Mouse (Mus musculus): Measurements from ENCODE around the gene Abcc2. TPM values are rescaled to one million over a fixed set of nuclear protein-coding genes. Genes with fewer than 3 reads are reported as not detected.
A peak's percentile ranks its signal among the peaks of the same experiment; 100 is the strongest.

The Abcc2 gene
- polyA plus RNA-seq, 1 experiment from 2014 or later, result not detected

DNA sequence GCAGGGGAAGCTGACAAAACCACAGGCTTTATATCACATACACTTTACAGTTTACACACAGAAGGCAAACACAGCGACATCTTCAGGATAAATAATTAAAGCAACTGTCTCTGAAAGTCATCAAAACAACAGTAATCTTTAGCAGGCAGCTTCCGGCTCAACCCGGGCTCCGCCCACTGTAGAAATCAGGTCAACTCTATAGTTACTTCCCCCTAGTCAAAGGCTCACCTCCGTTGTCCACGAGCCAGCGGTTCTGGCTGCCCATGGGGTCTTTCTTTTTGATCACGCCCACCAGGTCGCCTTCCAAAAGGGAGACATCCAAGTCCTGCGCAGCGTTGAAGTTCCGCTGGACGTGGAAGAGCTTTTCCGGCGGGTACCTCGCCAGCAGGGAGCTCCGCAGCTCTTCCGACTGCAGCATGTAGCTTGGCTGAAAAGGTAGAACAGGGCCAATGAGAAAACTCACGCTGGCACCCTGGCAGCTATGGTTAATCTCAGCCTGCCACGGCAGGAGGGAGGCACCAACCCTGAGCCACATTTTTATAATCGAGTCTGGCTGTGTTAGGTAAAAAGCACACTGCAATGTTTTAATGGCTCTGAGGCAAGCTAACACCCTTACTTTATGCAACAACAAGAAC lies 70.1 kb downstream of the Abcc2 start:
- DNase-seq (ENCODE audit: low spot score), result peak; percentile 80

GRCm38 (mm10) chr19:43852837-43853545 lies 71.0 kb downstream of the Abcc2 start:
- no peak for DNase-seq (ENCODE audit: low spot score)

GRCm38 (mm10) chr19:43857347-43857746 lies 75.4 kb downstream of the Abcc2 start:
- no peak for DNase-seq (ENCODE audit: low spot score)

DNA sequence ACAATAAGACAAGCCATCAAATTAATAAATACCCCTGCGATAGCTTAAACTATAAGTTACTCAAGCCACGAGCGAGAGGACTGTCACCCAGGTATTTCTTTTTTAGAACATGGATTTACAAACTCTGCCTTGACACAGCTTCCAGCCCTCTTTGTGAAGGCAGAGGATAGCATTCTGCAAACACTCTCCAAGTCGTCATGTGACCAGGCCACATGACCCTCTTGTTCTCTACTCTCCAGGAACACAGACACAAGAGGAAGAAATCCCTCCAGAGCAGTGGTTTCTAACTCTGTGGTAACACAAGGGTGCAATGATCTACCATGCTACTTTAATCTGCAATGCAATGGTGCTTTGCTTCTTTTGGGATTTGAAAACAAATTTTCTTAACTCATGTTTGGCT lies 88.4 kb downstream of the Abcc2 start:
- no peak for DNase-seq (ENCODE audit: low spot score)

DNA sequence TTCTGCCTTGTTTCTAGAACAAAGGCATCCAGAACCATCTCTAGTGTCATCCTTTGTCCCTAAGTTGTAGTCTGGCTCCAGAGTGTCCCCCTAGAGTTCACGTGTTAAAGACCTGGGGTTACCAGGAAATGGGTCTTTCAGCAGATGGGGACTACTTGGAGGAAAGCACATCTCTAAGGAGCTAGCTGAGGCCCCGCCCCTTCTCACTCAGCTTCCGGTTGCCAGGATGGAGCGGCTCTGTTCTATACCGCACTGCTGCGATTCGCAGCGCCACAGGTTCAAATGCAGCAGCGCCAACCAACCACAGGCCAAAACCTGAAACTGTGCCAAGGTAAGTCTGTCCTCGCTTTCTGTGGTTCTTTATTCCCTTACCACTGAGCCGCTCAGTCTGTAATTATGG lies 92.4 kb downstream of the Abcc2 start:
- DNase-seq (ENCODE audit: low spot score), result no peak

GRCm38 (mm10) chr19:43875996-43876395 lies 94.0 kb downstream of the Abcc2 start:
- no peak for DNase-seq (ENCODE audit: low spot score)

- DNase-seq (ENCODE audit: low spot score), result no peak
Measured at GRCm38 (mm10) chr19:43877364-43877763, 95.4 kb downstream of the Abcc2 start.

- DNase-seq (ENCODE audit: low spot score), result no peak
Measured at GRCm38 (mm10) chr19:43878111-43879092, 96.4 kb downstream of the Abcc2 start.

DNA sequence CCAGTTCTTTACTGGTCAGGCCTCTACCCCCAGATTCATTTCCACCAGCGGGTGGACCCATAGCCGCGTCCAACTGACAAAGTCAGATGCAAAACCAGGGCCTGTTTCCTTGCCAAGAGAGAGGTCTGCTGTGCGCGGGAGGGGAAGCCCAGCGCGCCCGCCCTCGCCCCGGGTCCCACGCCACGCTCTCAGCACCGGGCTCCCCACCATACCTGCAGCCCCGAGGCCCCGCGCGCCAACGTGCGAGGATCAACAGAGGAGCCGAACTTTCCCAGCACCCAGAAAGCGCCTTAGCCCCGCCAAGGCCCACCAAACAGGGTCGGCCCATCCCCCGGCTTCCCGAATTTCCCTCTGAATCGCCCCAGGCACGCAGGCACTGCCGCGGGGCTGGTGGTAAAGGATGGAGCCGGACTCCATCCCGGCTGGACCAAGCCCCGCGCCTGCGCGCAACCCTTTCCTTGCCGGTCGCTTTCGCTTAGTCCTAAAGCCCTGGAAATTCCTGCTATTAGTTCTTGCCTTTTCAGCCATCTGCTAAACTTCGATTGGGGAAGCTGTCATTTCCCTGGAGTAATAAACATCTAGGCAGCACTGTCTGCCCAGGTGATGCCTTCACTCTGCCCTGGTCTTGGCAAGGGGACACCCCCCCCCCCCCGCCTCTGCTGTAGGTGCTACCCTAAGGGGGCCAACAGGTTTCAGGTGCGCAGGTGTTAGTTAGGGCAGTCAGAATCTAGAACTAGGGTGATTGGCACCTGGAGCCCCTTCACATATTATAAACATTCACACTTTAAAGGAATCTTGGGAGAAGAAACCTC lies 97.6 kb downstream of the Abcc2 start:
- no peak for DNase-seq (ENCODE audit: low spot score)

GRCm38 (mm10) chr19:43880420-43880819 lies 98.4 kb downstream of the Abcc2 start:
- DNase-seq (ENCODE audit: low spot score), result no peak

- no peak for DNase-seq (ENCODE audit: low spot score)
Measured at GRCm38 (mm10) chr19:43881615-43882014, 99.6 kb downstream of the Abcc2 start.

DNA sequence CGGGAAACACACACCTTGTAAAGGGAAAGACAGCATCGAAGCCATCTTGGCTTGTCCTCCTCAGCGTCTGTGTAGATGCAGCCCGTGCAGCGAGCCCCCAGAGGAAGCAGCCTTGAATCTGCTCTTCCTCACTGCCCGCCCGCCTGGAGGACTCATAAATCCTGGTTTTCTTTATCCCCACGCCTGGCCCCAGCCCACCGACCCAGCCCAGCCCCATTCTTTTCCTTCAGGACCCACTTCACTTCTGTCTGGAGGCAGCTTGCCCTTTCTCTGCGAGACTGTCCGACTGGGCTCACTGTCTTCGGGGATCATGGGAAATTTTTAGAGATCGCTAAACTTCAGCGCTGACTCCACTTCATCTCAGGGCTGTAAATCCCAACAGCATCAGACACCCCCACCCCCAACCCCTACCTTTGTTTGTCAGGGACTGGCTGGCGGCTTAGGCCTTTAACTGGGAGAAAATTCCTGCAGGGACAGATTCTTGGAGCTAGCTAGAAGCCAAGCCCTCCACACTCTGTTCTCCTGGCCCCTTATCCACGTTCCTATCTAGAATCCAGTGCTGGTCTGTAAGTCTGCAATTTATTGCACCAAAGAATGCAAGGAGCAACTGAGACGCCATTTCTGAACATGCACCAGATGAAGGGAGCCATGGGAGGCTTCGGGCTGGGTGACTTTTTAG lies 101.0 kb downstream of the Abcc2 start:
- no peak for DNase-seq (ENCODE audit: low spot score)

GRCm38 (mm10) chr19:43884668-43885498 lies 102.9 kb downstream of the Abcc2 start:
- no peak for DNase-seq (ENCODE audit: low spot score)

GRCm38 (mm10) chr19:43886371-43887099 lies 104.5 kb downstream of the Abcc2 start:
- no peak for DNase-seq (ENCODE audit: low spot score)

DNA sequence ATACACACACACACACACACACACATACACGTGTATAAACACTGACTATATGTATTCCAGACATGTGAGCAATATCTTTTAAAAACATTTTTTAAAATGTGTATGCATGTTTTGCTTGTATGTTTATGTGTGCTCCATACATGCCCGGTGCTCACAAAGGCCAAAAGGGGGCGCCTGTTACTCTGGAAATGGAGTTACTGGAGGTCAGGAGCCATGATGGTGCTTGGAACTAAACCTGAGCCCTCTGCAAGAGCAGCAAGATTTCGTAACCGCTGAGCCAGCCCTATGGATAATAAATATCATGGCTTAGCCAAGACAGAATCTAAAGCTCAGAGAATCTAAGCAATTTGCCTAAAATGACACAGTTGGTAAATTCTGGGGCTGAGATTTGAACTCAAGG lies 105.2 kb downstream of the Abcc2 start:
- DNase-seq (ENCODE audit: low spot score), result no peak

DNA sequence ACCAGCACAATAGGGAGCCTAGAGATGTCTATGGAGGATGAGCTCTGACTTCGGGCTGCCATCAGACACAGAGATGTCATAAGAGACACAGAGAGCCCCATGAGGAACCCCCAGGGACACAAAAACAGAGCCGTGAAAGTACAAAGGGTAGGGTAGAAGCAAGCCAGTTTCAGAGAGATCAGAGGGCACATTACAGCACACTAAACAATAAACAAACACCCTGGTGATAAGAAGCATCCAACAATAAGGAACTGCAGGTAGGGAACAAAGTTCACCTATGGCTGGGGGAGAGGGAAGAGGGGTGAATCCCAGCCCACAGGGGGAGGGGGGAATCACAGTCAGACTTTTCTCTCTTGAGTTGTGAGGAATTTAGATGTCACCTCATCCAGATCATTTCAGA lies 105.7 kb downstream of the Abcc2 start:
- no peak for DNase-seq (ENCODE audit: low spot score)

Data from thymus, postnatal 0 days (tissue).